21 mouse cellular contexts compared by ENCODE assay signal in genomic region chr3:123603496-123603895, GRCm38 (mm10).
"Had no signal": no experiment of that assay in that cellular context is flagged by ENCODE, and none has a peak within 500 bp of the region (broad histone marks: within the 10 kb centered on the region; RNA-seq: fewer than 3 reads in every experiment).

No protein-coding gene starts in this region.

- H3K4me3 ChIP-seq: liver, embryonic 15.5 days; lung, embryonic 15.5 days; midbrain, embryonic 10.5 days; myocyte; neural tube, embryonic 13.5 days; neural tube, embryonic 15.5 days had no signal

- H3K27me3 ChIP-seq: liver, embryonic 15.5 days; lung, embryonic 15.5 days; neural tube, embryonic 13.5 days; neural tube, embryonic 15.5 days had no signal

- H3K9ac ChIP-seq: liver, embryonic 15.5 days; liver, postnatal 0 days; lung, embryonic 15.5 days; neural tube, embryonic 13.5 days; neural tube, embryonic 15.5 days had no signal

- H3K4me1 ChIP-seq: liver, embryonic 15.5 days; lung, embryonic 15.5 days; midbrain, embryonic 10.5 days; neural tube, embryonic 13.5 days; neural tube, embryonic 15.5 days had no signal

- H3K9me3 ChIP-seq: liver, embryonic 15.5 days; lung, embryonic 15.5 days; midbrain, embryonic 10.5 days; neural tube, embryonic 13.5 days; neural tube, embryonic 15.5 days had no signal

- H3K27ac ChIP-seq: liver, embryonic 15.5 days; lung, embryonic 15.5 days; macrophage; midbrain, embryonic 10.5 days; neural tube, embryonic 13.5 days; neural tube, embryonic 15.5 days had no signal

- ATAC-seq: liver, postnatal 0 days; lung, postnatal 0 days; midbrain, embryonic 16.5 days had no signal

- DNase-seq: liver, postnatal 0 days; lung, adult 2 months; lung, postnatal 14 days; lung, postnatal 36 days; retina, postnatal 1 day; right cerebral cortex, adult 18-20 months; right cerebral cortex, postnatal 25 days; right cerebral cortex, postnatal 4 days; spleen, adult 18-20 months; thymus, adult 18-20 months; thymus, postnatal 14 days; thymus, postnatal 36 days had no signal

- H3K4me2 ChIP-seq: liver, embryonic 15.5 days; lung, embryonic 15.5 days; neural tube, embryonic 13.5 days; neural tube, embryonic 15.5 days had no signal

- H3K36me3 ChIP-seq: liver, embryonic 15.5 days; lung, embryonic 15.5 days; midbrain, embryonic 10.5 days; neural tube, embryonic 13.5 days; neural tube, embryonic 15.5 days had no signal
